Mouse (Mus musculus): ENCODE measurements around the gene Pccb.

Gene Pccb

GRCm38 (mm10) chr9:100987006-100987405, 47.7 kb downstream of the Pccb start:
- no peak for DNase-seq (ENCODE audit: low read depth, low spot score)

- no peak for DNase-seq (ENCODE audit: low read depth, low spot score)
Measured at GRCm38 (mm10) chr9:100984381-100985310, 50.1 kb downstream of the Pccb start.

GRCm38 (mm10) chr9:100982786-100983185, 51.9 kb downstream of the Pccb start:
- DNase-seq (ENCODE audit: low read depth, low spot score), result no peak

GRCm38 (mm10) chr9:100979260-100979659, 55.4 kb downstream of the Pccb start:
- DNase-seq (ENCODE audit: low read depth, low spot score), result no peak

GRCm38 (mm10) chr9:100978666-100979065, 56.0 kb downstream of the Pccb start:
- no peak for DNase-seq (ENCODE audit: low read depth, low spot score)

- DNase-seq (ENCODE audit: low read depth, low spot score), result no peak
Measured at GRCm38 (mm10) chr9:100969461-100969860, 65.2 kb downstream of the Pccb start.

- DNase-seq (ENCODE audit: low read depth, low spot score), result no peak
Measured at GRCm38 (mm10) chr9:100964106-100964505, 70.6 kb downstream of the Pccb start.

GRCm38 (mm10) chr9:100963428-100963912, 71.2 kb downstream of the Pccb start:
- no peak for DNase-seq (ENCODE audit: low read depth, low spot score)

- no peak for DNase-seq (ENCODE audit: low read depth, low spot score)
Measured at GRCm38 (mm10) chr9:100962903-100963427, 71.7 kb downstream of the Pccb start.

GRCm38 (mm10) chr9:100951481-100951880, 83.2 kb downstream of the Pccb start:
- no peak for DNase-seq (ENCODE audit: low read depth, low spot score)

GRCm38 (mm10) chr9:100944677-100945365, 89.9 kb downstream of the Pccb start:
- DNase-seq (ENCODE audit: low read depth, low spot score), result no peak

GRCm38 (mm10) chr9:100942042-100942441, 92.7 kb downstream of the Pccb start:
- no peak for DNase-seq (ENCODE audit: low read depth, low spot score)

All from CD4-positive helper T cell, adult 2 months (primary cell).